Mouse (Mus musculus) retina, adult 2 months (tissue): ENCODE results near the gene Sbpl.
"Not testable (repeated sequence)": the region's sequence is repeated elsewhere in the genome, so short reads cannot be mapped to it uniquely, and the experiment has no call there.

Experiments
- DNase-seq: peaks from one replicate; pipeline ENCODE4 v3.0.0-alpha.2; 2012; ENCODE audit warnings: low read depth, low spot score

The Sbpl gene

GRCm38 (mm10) chr17:23961573-23962122, 6.6 kb upstream of the Sbpl start:
- DNase-seq = no peak

GRCm38 (mm10) chr17:23960084-23960738, 5.1 kb upstream of the Sbpl start:
- peak; percentile 44 for DNase-seq

- not testable (repeated sequence) for DNase-seq
These were observed 4.2 kb downstream of the Sbpl start for GRCm38 (mm10) chr17:23950828-23951227.

DNA sequence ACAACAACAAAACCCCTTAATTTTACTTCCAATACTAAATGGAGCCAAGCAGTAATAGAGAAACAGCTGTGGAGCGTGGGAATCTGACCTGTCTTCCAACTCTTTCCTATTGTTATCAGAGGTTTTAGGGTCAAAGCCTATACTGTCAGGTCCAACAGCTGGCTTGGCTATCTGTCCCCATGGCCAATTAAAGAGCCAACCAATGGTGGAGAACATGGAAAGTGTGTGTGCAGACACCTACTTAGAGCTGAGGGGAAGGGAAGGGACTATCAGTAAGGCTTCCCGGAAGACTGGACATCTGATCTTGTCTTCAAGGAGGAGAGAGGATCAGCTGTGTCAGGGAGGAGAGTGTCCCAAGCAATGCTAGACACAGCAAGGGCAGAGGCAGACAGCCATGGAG, 6.0 kb downstream of the Sbpl start:
- no peak for DNase-seq

DNA sequence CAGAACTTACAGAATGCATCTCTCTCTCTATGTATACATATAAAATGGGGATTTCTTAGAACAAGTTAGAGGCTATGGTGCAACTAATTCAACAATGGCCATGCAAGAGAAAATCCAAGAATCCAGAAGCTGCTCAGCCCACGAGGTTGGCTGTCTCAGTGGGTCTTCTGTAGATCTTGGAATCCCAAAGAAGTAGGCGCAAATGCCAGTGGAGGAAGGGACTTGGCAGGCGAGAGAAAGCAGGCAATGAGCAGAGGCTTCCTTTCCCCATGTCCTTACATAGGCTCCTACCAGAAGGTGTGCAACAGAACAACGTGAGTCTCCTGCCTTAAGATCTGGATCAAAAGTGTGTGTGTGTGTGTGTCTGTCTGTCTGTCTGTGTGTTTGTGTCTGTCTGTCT, 7.6 kb downstream of the Sbpl start:
- not testable (repeated sequence) for DNase-seq

GRCm38 (mm10) chr17:23941372-23941771, 13.7 kb downstream of the Sbpl start, which contains the start of gene Sbp:
TSS of gene Sbp (plus strand) at chr17:23941672.
- no peak for DNase-seq

GRCm38 (mm10) chr17:23931157-23931556, 23.9 kb downstream of the Sbpl start:
- no peak for DNase-seq

- peak; percentile 11 for DNase-seq
These were observed 30.0 kb downstream of the Sbpl start for GRCm38 (mm10) chr17:23925090-23925493.

DNA sequence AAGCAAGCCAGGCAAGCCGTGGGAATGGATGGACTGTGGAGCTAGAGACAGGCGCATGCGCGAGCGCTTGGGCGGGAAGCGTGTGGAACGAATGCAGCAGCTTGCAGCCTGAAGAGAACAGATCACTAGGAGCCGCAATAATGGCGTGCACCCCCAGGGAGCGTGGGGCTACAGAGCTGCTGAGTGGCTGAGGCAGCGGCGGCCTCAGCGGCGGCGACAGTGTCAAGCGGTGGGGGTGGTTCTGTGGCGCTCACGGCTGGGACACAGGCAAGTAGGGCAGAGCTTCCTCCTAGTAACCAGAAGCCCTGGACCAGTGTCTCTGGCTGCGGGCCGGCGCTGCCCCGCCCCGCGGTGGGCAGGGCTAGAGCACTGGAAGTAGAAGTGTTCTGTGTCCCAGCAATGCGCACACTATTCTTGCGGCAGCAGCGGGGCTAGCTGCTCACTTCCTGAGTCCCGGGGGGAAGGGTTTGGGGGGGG, 30.5 kb downstream of the Sbpl start:
- peak; percentile 59 for DNase-seq

DNA sequence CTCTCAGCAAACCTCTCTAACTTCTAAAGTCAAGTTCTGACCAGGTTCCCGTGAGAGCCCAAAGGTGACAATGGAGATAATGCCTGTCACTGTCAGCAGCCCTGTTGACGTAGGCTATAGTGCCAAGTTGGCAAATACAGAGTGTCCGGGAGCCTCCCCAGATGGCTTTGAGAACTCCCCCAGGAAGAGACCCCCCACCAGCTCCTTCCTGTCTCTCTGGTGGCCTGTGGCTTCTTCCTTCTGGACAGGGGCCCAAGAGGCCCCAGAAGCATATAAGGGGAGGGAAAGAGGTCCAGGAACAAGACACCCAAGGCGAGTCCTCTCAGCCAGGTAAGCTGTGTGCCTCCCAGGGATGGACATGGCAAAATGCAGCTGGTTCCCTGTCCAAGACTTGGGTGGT, 37.9 kb downstream of the Sbpl start, which contains the start of gene Dcpp3:
TSS of gene Dcpp3 (plus strand) at position 301 of the 400 bp plus-strand sequence.
- not testable (repeated sequence) for DNase-seq
